Mouse (Mus musculus): ENCODE measurements at regions not wholly inside any gene's neighbourhood (a gene's known extent, or its start where the extent isn't known, plus 50 kb on each side); places are given as distances from the start of the nearest gene placed in this dataset.
A peak's percentile ranks its signal among the peaks of the same experiment; 100 is the strongest.

DNA sequence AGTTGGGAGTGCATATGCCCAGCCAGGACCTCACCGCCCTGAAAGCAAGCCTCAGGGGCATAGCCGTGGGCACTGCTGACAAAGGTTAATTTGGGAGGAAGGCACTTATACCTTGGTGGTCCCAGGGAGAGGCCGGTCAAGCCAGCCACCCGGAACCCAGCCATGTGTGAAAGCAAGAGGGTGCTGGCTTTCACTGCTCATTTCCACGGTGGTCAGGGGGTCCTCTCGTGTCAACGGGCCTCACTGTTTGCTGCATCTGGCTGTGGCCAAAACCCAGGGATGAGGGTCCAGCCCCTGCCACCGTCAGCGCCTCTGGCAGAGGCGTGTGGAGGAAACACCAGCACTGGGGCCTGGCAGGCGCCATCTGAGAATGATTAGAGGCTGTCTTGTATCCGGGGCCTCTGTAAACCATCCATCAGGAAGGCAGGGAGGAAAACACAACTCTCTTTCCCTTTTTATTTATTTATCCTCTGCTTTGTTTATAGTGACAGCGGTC lies 238.7 kb downstream of the Cdc5l start:
- TF ChIP-seq CTCF (IDR thresholded peaks at IDR 0.05; ENCODE audit: borderline replicate concordance, extremely low read depth, insufficient read depth, insufficient read length) (no peak), POLR2A (IDR thresholded peaks at IDR 0.05; ENCODE audit: borderline replicate concordance, extremely low read depth, insufficient read depth, insufficient read length, poor library complexity, severe bottlenecking) (no peak)
- peak; percentile 15 for DNase-seq (ENCODE audit: low read depth)

DNA sequence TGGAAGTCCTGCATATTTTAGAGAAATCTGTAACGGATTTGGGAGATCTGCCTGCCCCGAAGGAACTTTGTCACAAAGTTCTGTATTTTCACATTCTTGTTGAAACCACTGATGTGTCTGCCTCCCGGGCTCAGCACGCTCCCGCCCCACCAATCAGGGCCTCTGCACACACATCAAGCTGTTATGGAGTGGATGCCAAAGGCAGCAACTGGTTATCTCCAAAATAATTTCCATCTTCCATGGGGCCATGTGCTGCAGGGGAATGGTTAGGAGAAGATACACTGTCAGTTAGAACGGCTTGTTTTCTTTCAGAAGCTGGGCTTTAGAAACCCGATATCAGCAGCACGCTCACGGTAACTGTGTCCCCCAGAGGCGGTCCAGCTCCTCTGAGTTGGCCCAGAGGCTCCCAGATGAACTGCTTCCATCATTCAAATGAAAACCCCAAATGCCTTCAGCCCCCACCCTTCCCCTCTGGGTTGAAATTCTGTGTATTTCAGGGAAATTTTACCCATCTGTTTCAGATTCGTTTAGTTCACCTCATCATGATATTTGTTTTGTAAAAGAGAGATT lies 240.0 kb downstream of the Cdc5l start:
- no peak for DNase-seq (ENCODE audit: low read depth)
- TF ChIP-seq POLR2A (IDR thresholded peaks at IDR 0.05; ENCODE audit: borderline replicate concordance, extremely low read depth, insufficient read depth, insufficient read length, poor library complexity, severe bottlenecking): no peak
- TF ChIP-seq CTCF (IDR thresholded peaks at IDR 0.05; ENCODE audit: borderline replicate concordance, extremely low read depth, insufficient read depth, insufficient read length): no peak

DNA sequence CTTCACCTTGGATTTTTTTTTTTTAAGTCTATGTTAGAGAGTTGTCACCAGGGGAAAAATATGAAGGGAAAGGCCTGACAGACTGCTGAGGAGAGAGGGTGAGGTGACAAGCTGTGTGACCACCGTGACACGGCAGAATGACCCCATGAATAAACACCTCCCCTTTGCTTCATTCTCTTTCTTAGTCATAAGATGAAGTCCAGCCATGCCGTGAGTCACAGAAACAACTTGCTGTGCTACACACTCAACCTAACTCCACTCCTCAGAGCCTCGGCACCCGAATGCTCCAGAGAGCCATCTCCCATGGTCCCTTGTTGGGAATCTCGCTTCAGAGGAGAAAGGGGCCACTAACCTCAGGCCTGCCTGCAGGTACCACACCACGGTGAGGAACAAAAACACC lies 246.1 kb downstream of the Cdc5l start:
- TF ChIP-seq POLR2A (IDR thresholded peaks at IDR 0.05; ENCODE audit: borderline replicate concordance, extremely low read depth, insufficient read depth, insufficient read length, poor library complexity, severe bottlenecking) (no peak), CTCF (IDR thresholded peaks at IDR 0.05; ENCODE audit: borderline replicate concordance, extremely low read depth, insufficient read depth, insufficient read length) (no peak)
- DNase-seq (ENCODE audit: low read depth): no peak

DNA sequence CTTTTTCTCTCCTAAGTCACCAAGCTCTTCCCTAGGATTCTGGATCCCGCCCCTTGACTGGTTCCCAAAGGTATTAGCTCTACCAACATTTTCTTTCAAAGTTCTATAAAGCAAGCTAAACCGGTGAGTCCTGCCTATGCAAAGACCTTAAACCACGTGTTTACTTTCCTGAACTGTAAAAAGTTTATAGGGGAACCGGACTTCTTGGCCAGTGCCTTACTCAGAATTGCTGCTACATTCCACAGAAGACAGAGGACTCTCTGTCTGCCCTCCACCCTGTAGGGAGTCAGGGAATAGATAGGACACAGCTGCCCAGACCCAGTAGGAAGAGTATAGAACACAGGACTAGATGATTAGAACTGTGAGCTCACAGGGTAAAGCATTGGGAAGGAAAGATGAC lies 257.2 kb downstream of the Cdc5l start:
- TF ChIP-seq CTCF (IDR thresholded peaks at IDR 0.05; ENCODE audit: borderline replicate concordance, extremely low read depth, insufficient read depth, insufficient read length) (no peak), POLR2A (IDR thresholded peaks at IDR 0.05; ENCODE audit: borderline replicate concordance, extremely low read depth, insufficient read depth, insufficient read length, poor library complexity, severe bottlenecking) (no peak)
- no peak for DNase-seq (ENCODE audit: low read depth)

DNA sequence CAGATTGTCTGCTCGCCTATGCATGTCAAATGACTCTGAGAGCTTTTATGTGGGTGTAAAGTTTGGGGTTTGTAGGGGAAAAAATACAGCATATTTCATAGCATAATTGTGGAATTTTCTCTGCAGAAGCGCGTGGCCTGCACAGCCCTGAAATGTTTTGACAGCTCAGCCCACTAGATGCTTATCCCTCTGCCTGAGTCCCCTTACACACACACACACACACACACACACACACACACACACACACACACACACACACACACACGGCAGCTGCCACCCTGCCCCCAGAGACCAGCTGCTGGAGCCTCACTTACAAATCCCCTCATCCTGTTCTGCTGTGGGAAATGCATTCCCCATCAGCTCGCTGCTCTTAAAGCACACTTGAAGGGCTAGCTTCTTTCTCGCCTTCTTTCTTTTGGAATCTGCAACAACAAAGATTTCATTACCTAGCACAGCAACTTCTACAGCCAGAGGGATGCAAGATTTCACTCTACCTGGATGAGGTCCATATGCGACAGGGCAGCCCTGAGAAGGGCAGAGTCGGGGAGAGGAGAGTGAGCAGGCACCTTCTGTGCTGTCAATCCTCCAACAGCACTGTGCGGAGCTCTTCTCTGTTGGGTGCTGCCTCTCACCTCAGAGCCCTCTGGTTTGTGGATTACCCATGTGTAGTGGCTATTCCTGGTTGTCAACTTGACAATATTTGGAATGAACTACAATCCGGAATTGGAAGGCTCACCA lies 264.1 kb downstream of the Cdc5l start:
- peak; percentile 77 for DNase-seq (ENCODE audit: low read depth)

More for the DNA sequence above, 264.1 kb downstream of the Cdc5l start:
- TF ChIP-seq CTCF (IDR thresholded peaks at IDR 0.05; ENCODE audit: borderline replicate concordance, extremely low read depth, insufficient read depth, insufficient read length): no peak
- no peak for TF ChIP-seq POLR2A (IDR thresholded peaks at IDR 0.05; ENCODE audit: borderline replicate concordance, extremely low read depth, insufficient read depth, insufficient read length, poor library complexity, severe bottlenecking)
